Mouse (Mus musculus): ENCODE results near the gene Spock1. TPM values are rescaled to one million over a fixed set of nuclear protein-coding genes. Genes with fewer than 3 reads are reported as not detected.

Gene Spock1
- polyA plus RNA-seq, 1 experiment from 2014 or later = 3.3 TPM

GRCm38 (mm10) chr13:57721524-57722279 is 186.4 kb downstream of the Spock1 start:
- no peak for ATAC-seq (ENCODE audit: insufficient number of reproducible peaks, low FRiP score, low TSS enrichment, low read depth)
- no peaks in the 10 kb centered on the region for H3K4me1 ChIP-seq
- no peak overlapping the region for H3K4me2 ChIP-seq
- H3K9me3 ChIP-seq = no peaks in the 10 kb centered on the region
- H3K27me3 ChIP-seq = no peaks in the 10 kb centered on the region
- no peak overlapping the region for H3K27ac ChIP-seq
- H3K9ac ChIP-seq = no peak overlapping the region
- H3K36me3 ChIP-seq = no peaks in the 10 kb centered on the region
- H3K4me3 ChIP-seq = no peak overlapping the region
- WGBS = 43% methylated on average over 20 of the region's 20 CpGs

- no peak for ATAC-seq (ENCODE audit: insufficient number of reproducible peaks, low FRiP score, low TSS enrichment, low read depth)
- Histone ChIP-seq H3K4me3 (no peak overlapping the region), H3K27ac (no peak overlapping the region), H3K4me1 (no peaks in the 10 kb centered on the region), H3K27me3 (no peaks in the 10 kb centered on the region), H3K36me3 (no peaks in the 10 kb centered on the region), H3K9me3 (no peaks in the 10 kb centered on the region), H3K9ac (no peak overlapping the region), H3K4me2 (no peak overlapping the region)
- 70% methylated on average over 5 of the region's 5 CpGs for WGBS
These were observed 190.0 kb downstream of the Spock1 start for GRCm38 (mm10) chr13:57718087-57718486.

- no peak for ATAC-seq (ENCODE audit: insufficient number of reproducible peaks, low FRiP score, low TSS enrichment, low read depth)
- WGBS = 80% methylated on average over 4 of the region's 4 CpGs
- no peaks in the 10 kb centered on the region for H3K4me1 ChIP-seq
These were observed 195.2 kb downstream of the Spock1 start for GRCm38 (mm10) chr13:57712910-57713309.

GRCm38 (mm10) chr13:57708425-57708824 is 199.7 kb downstream of the Spock1 start:
- H3K9ac ChIP-seq = no peak overlapping the region
- H3K4me2 ChIP-seq = no peak overlapping the region
- H3K9me3 ChIP-seq = no peaks in the 10 kb centered on the region
- no peak for ATAC-seq (ENCODE audit: insufficient number of reproducible peaks, low FRiP score, low TSS enrichment, low read depth)
- H3K27ac ChIP-seq = no peak overlapping the region
- H3K4me3 ChIP-seq = no peak overlapping the region
- no peaks in the 10 kb centered on the region for H3K4me1 ChIP-seq
- no peaks in the 10 kb centered on the region for H3K27me3 ChIP-seq
- no peaks in the 10 kb centered on the region for H3K36me3 ChIP-seq

More at GRCm38 (mm10) chr13:57712910-57713309, 195.2 kb downstream of the Spock1 start:
- Histone ChIP-seq H3K36me3 (no peaks in the 10 kb centered on the region), H3K9me3 (no peaks in the 10 kb centered on the region), H3K27ac (no peak overlapping the region), H3K27me3 (no peaks in the 10 kb centered on the region), H3K4me3 (no peak overlapping the region), H3K4me2 (no peak overlapping the region), H3K9ac (no peak overlapping the region)

- no peak overlapping the region for H3K4me2 ChIP-seq
- 92% methylated on average over 2 of the region's 2 CpGs for WGBS
- ATAC-seq (ENCODE audit: insufficient number of reproducible peaks, low FRiP score, low TSS enrichment, low read depth) = no peak
- H3K4me3 ChIP-seq = no peak overlapping the region
- no peak overlapping the region for H3K9ac ChIP-seq
- no peaks in the 10 kb centered on the region for H3K4me1 ChIP-seq
- no peaks in the 10 kb centered on the region for H3K36me3 ChIP-seq
- H3K27ac ChIP-seq = no peak overlapping the region
- no peaks in the 10 kb centered on the region for H3K9me3 ChIP-seq
- no peaks in the 10 kb centered on the region for H3K27me3 ChIP-seq
These were observed 205.2 kb downstream of the Spock1 start for GRCm38 (mm10) chr13:57702966-57703365.

GRCm38 (mm10) chr13:57696685-57697084 is 211.4 kb downstream of the Spock1 start:
- Histone ChIP-seq H3K36me3 (no peaks in the 10 kb centered on the region), H3K9me3 (no peaks in the 10 kb centered on the region), H3K27ac (no peak overlapping the region), H3K9ac (no peak overlapping the region), H3K4me1 (peaks cover 3% of the 10 kb centered on the region; the same call in 1 of the 2 replicates), H3K4me3 (no peak overlapping the region), H3K27me3 (no peaks in the 10 kb centered on the region), H3K4me2 (no peak overlapping the region)
- 46% methylated on average over 5 of the region's 5 CpGs for WGBS
- ATAC-seq (ENCODE audit: insufficient number of reproducible peaks, low FRiP score, low TSS enrichment, low read depth) = no peak

GRCm38 (mm10) chr13:57688926-57689325 is 219.2 kb downstream of the Spock1 start:
- Histone ChIP-seq H3K36me3 (no peaks in the 10 kb centered on the region), H3K4me3 (no peak overlapping the region), H3K4me2 (no peak overlapping the region), H3K27ac (no peak overlapping the region), H3K9ac (no peak overlapping the region), H3K4me1 (no peaks in the 10 kb centered on the region), H3K27me3 (no peaks in the 10 kb centered on the region), H3K9me3 (no peaks in the 10 kb centered on the region)
- ATAC-seq (ENCODE audit: insufficient number of reproducible peaks, low FRiP score, low TSS enrichment, low read depth) = no peak
- 72% methylated on average over 5 of the region's 5 CpGs for WGBS

GRCm38 (mm10) chr13:57686437-57686836 is 221.7 kb downstream of the Spock1 start:
- Histone ChIP-seq H3K9me3 (no peaks in the 10 kb centered on the region), H3K27ac (no peak overlapping the region), H3K9ac (no peak overlapping the region), H3K4me3 (no peak overlapping the region), H3K27me3 (no peaks in the 10 kb centered on the region), H3K4me1 (no peaks in the 10 kb centered on the region), H3K36me3 (no peaks in the 10 kb centered on the region), H3K4me2 (no peak overlapping the region)
- no peak for ATAC-seq (ENCODE audit: insufficient number of reproducible peaks, low FRiP score, low TSS enrichment, low read depth)
- 62% methylated on average over 5 of the region's 5 CpGs for WGBS

GRCm38 (mm10) chr13:57685201-57685600 is 222.9 kb downstream of the Spock1 start:
- H3K27ac ChIP-seq = no peak overlapping the region
- H3K36me3 ChIP-seq = no peaks in the 10 kb centered on the region
- no peak overlapping the region for H3K4me2 ChIP-seq
- H3K9me3 ChIP-seq = no peaks in the 10 kb centered on the region
- WGBS = 64% methylated on average over 11 of the region's 11 CpGs
- no peaks in the 10 kb centered on the region for H3K4me1 ChIP-seq
- ATAC-seq (ENCODE audit: insufficient number of reproducible peaks, low FRiP score, low TSS enrichment, low read depth) = no peak
- 0 out of 2 replicates have a peak, but pooled peaks cover 4% of the 10 kb centered on the region for H3K27me3 ChIP-seq
- H3K9ac ChIP-seq = no peak overlapping the region
- no peak overlapping the region for H3K4me3 ChIP-seq

- no peak overlapping the region for H3K9ac ChIP-seq
- H3K4me3 ChIP-seq = no peak overlapping the region
- no peaks in the 10 kb centered on the region for H3K36me3 ChIP-seq
- WGBS = 86% methylated on average over 2 of the region's 2 CpGs
- no peak for ATAC-seq (ENCODE audit: insufficient number of reproducible peaks, low FRiP score, low TSS enrichment, low read depth)
- no peaks in the 10 kb centered on the region for H3K9me3 ChIP-seq
- H3K27ac ChIP-seq = no peak overlapping the region
- H3K27me3 ChIP-seq = 0 out of 2 replicates have a peak, but pooled peaks cover 4% of the 10 kb centered on the region
- H3K4me1 ChIP-seq = no peaks in the 10 kb centered on the region
- H3K4me2 ChIP-seq = no peak overlapping the region
These were observed 228.5 kb downstream of the Spock1 start for GRCm38 (mm10) chr13:57679591-57679990.

GRCm38 (mm10) chr13:57676820-57677219 is 231.3 kb downstream of the Spock1 start:
- WGBS = 86% methylated on average over 1 of the region's 1 CpGs

GRCm38 (mm10) chr13:57673399-57673798 is 234.7 kb downstream of the Spock1 start:
- 68% methylated on average over 1 of the region's 1 CpGs for WGBS
- no peak for ATAC-seq (ENCODE audit: insufficient number of reproducible peaks, low FRiP score, low TSS enrichment, low read depth)

More at GRCm38 (mm10) chr13:57676820-57677219, 231.3 kb downstream of the Spock1 start:
- no peaks in the 10 kb centered on the region; the same call in 1 of the 2 replicates for H3K4me1 ChIP-seq
- 0 out of 2 replicates have a peak, but pooled peaks cover 4% of the 10 kb centered on the region for H3K27me3 ChIP-seq
- H3K36me3 ChIP-seq = no peaks in the 10 kb centered on the region
- no peak overlapping the region for H3K27ac ChIP-seq
- H3K4me2 ChIP-seq = no peak overlapping the region
- no peak for ATAC-seq (ENCODE audit: insufficient number of reproducible peaks, low FRiP score, low TSS enrichment, low read depth)
- no peak overlapping the region for H3K4me3 ChIP-seq
- no peaks in the 10 kb centered on the region for H3K9me3 ChIP-seq
- H3K9ac ChIP-seq = no peak overlapping the region

More at GRCm38 (mm10) chr13:57673399-57673798, 234.7 kb downstream of the Spock1 start:
- Histone ChIP-seq H3K4me2 (no peak overlapping the region), H3K9me3 (no peaks in the 10 kb centered on the region), H3K9ac (no peak overlapping the region), H3K4me1 (peaks cover 6% of the 10 kb centered on the region), H3K36me3 (no peaks in the 10 kb centered on the region), H3K4me3 (no peak overlapping the region), H3K27ac (no peak overlapping the region), H3K27me3 (no peaks in the 10 kb centered on the region)
